Mouse (Mus musculus) midbrain, embryonic 13.5 days (tissue): ENCODE data around the gene Dio3. TPM values are rescaled to one million over a fixed set of nuclear protein-coding genes. Genes with fewer than 3 reads are reported as not detected.

Experiments used
- ATAC-seq: fragments of 200-750 bp; cut with Nextera tagmentation; 2 replicates; pipeline ENCODE4 v1.8.0; 2017; ENCODE audit warnings: mild to moderate bottlenecking, moderate TSS enrichment, moderate library complexity
- H3K27ac ChIP-seq: fragments of 300-500 bp; sonication (generic); 2 replicates; pipeline ENCODE4 v1.5.1; 2015; ENCODE audit warnings: inconsistent platforms, mild to moderate bottlenecking, moderate library complexity
- H3K27me3 ChIP-seq: fragments of 300-500 bp; sonication (generic); 2 replicates; pipeline ENCODE4 v1.6.1; 2015; ENCODE audit warnings: mild to moderate bottlenecking, inconsistent platforms
- H3K36me3 ChIP-seq: fragments of 300-500 bp; sonication (generic); 2 replicates; pipeline ENCODE4 v1.6.1; 2015; ENCODE audit warnings: mild to moderate bottlenecking, inconsistent platforms
- H3K4me1 ChIP-seq: fragments of 300-500 bp; sonication (generic); replicated peaks from 2 replicates; pipeline ENCODE4 v1.6.1; 2015; ENCODE audit warnings: inconsistent platforms
- H3K4me2 ChIP-seq: fragments of 300-500 bp; sonication (generic); replicated peaks from 2 replicates; pipeline ENCODE4 v1.6.1; 2015; ENCODE audit warnings: moderate library complexity, mild to moderate bottlenecking, inconsistent platforms
- H3K4me3 ChIP-seq: fragments of 300-500 bp; sonication (generic); replicated peaks from 2 replicates; pipeline ENCODE4 v1.5.1; 2015; ENCODE audit warnings: mild to moderate bottlenecking, inconsistent platforms
- H3K9ac ChIP-seq: fragments of 300-500 bp; sonication (generic); replicated peaks from 2 replicates; pipeline ENCODE4 v1.6.1; 2015; ENCODE audit warnings: mild to moderate bottlenecking, inconsistent platforms
- H3K9me3 ChIP-seq: fragments of 300-500 bp; sonication (generic); 2 replicates; pipeline ENCODE4 v1.6.1; 2016; ENCODE audit warnings: mild to moderate bottlenecking, inconsistent platforms
- WGBS: fragments of 180-500 bp; shearing (Covaris S2); methylation state at CpG from one replicate; pipeline ENCODE4 v1.1.7; 2015; 5-methylcytosine and 5-hydroxymethylcytosine counted together
- polyA plus RNA-seq: library from polyadenylated mRNA; unstranded; fragments of >200 nt; fragmentation: Nextera tagmentation; extraction: Ambion mirVana; gene quantifications from 2 replicates; pipeline ENCODE4 v1.2.1, GENCODE M21; 2015

Dio3 gene
- polyA plus RNA-seq, 1 experiment from 2014 or later = 1.8 TPM

DNA sequence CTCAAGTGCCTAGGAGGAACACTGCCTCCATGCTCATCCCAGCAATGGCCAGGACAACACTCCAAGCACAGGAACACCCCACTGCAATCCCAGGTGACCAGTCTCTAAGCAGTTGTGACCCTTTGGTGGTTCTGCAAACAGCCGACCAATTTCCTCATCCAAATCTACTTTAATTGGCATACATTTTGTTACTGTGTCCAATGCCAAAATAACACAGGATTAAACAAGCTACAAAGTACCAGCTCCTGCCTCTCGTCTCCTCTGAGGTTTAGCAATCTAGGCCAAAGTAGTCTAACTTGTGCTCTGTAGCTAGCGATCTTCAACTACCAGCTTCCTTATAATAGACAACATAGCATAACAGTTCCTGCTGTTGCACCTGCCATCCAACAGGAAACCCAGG lies 10.6 kb upstream of the Dio3 start:
- no peak for ATAC-seq
- no peak overlapping the region for H3K4me3 ChIP-seq
- H3K4me1 ChIP-seq = no peaks in the 10 kb centered on the region
- H3K4me2 ChIP-seq = no peak overlapping the region
- H3K27me3 ChIP-seq = peaks cover 8% of the 10 kb centered on the region; the same call in 1 of the 2 replicates
- H3K27ac ChIP-seq = no peak overlapping the region
- H3K36me3 ChIP-seq = no peaks in the 10 kb centered on the region
- H3K9ac ChIP-seq = no peak overlapping the region
- no peaks in the 10 kb centered on the region for H3K9me3 ChIP-seq
- WGBS = 84% methylated on average over 3 of the region's 3 CpGs

DNA sequence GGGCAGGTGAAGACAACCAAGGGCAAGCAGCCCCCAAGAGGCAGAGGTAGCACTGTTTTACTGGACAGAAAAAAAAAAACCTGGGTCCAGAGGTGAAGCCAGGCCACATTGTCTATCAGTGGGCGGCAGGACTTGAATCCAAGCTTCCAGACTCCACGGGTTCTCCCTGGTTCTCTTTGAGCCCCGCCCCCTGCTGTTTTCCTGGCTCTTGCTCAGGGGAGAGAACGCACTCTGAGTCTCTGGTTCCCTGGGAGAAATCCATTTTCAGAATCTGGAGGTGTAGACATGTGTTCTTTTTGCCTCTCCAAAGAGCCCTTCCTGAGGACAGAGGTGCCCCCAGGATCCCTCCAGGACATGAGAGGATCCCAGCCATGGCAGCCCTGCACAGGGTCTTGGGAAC lies 9.2 kb upstream of the Dio3 start:
- ATAC-seq = no peak
- Histone ChIP-seq H3K4me3 (no peak overlapping the region), H3K27ac (no peak overlapping the region), H3K4me2 (no peak overlapping the region), H3K9ac (no peak overlapping the region), H3K9me3 (no peaks in the 10 kb centered on the region), H3K27me3 (peaks cover 18% of the 10 kb centered on the region), H3K4me1 (no peaks in the 10 kb centered on the region), H3K36me3 (no peaks in the 10 kb centered on the region)
- 76% methylated on average over 4 of the region's 4 CpGs for WGBS

DNA sequence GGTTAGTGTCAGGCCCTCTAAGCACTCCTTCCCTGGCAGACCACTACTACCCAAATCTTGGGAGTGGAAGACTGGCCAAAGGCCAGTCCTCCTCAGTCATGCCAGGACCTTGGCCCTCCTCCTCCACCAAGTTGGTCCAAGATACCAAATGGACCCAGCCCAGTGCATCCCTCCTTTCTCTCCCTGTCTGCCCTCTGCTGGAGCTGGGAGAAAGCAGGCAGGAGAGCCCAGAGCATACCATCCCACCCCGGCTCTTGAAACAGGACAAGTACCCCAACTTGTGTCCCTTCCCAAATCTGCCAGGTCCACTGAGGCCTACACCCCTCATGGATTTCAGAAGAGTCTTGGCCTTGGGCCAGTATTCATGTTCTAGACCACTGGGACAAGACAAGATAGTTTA lies 2.8 kb upstream of the Dio3 start:
- no peak for ATAC-seq
- no peak overlapping the region for H3K27ac ChIP-seq
- H3K4me2 ChIP-seq = no peak overlapping the region
- no peak overlapping the region for H3K9ac ChIP-seq
- H3K4me1 ChIP-seq = peaks cover 18% of the 10 kb centered on the region
- no peaks in the 10 kb centered on the region for H3K9me3 ChIP-seq
- H3K4me3 ChIP-seq = no peak overlapping the region
- no peaks in the 10 kb centered on the region for H3K36me3 ChIP-seq
- WGBS = 71% methylated on average over 1 of the region's 1 CpGs
- peaks cover 76% of the 10 kb centered on the region for H3K27me3 ChIP-seq

GRCm38 (mm10) chr12:110277259-110277964 lies 1.5 kb upstream of the Dio3 start:
- H3K4me1 ChIP-seq = peaks cover 29% of the 10 kb centered on the region
- no peak overlapping the region for H3K27ac ChIP-seq
- peaks cover 88% of the 10 kb centered on the region for H3K27me3 ChIP-seq
- no peak for ATAC-seq
- no peaks in the 10 kb centered on the region for H3K9me3 ChIP-seq
- H3K36me3 ChIP-seq = no peaks in the 10 kb centered on the region
- peak overlapping the region; percentile 45 for H3K4me3 ChIP-seq
- 2% methylated on average over 33 of the region's 33 CpGs for WGBS
- H3K9ac ChIP-seq = no peak overlapping the region
- peak overlapping the region; percentile 64 for H3K4me2 ChIP-seq

GRCm38 (mm10) chr12:110277965-110278307 lies 932 bp upstream of the Dio3 start:
- peaks cover 92% of the 10 kb centered on the region for H3K27me3 ChIP-seq
- H3K4me2 ChIP-seq = peak overlapping the region; percentile 64
- H3K9ac ChIP-seq = no peak overlapping the region
- H3K4me1 ChIP-seq = peaks cover 29% of the 10 kb centered on the region
- H3K4me3 ChIP-seq = peak overlapping the region; percentile 45
- H3K36me3 ChIP-seq = no peaks in the 10 kb centered on the region
- under 1% methylated on average over 39 of the region's 58 CpGs for WGBS
- ATAC-seq = peak; percentile 38; the same call in 1 of the 2 replicates
- H3K27ac ChIP-seq = no peak overlapping the region
- no peaks in the 10 kb centered on the region for H3K9me3 ChIP-seq

DNA sequence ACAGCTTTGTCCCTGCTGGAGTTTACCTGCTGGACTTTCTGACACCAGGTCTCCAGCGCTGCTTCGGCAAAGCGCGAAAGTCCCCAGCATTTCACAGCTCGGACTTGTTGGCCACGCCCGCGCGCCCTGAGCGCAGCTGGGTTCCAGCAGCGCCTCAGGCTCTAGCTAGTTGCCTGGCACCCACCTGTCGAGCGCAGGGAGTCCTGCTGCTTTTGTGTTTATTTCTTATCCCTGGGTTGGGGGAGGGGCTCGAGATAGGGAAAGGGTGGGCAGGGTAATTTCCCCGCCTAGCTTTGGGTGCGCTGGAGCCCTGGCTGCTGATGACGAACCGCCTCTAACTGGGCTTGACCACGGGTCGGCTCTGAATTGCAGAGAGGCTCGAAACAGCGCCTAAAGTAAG lies 1.5 kb downstream of the Dio3 start:
- Histone ChIP-seq H3K9ac (no peak overlapping the region), H3K36me3 (no peaks in the 10 kb centered on the region), H3K4me1 (peaks cover 29% of the 10 kb centered on the region), H3K27ac (no peak overlapping the region), H3K9me3 (no peaks in the 10 kb centered on the region), H3K4me3 (no peak overlapping the region), H3K27me3 (peaks cover 100% of the 10 kb centered on the region), H3K4me2 (no peak overlapping the region)
- ATAC-seq = no peak
- WGBS = 2% methylated on average over 22 of the region's 22 CpGs

DNA sequence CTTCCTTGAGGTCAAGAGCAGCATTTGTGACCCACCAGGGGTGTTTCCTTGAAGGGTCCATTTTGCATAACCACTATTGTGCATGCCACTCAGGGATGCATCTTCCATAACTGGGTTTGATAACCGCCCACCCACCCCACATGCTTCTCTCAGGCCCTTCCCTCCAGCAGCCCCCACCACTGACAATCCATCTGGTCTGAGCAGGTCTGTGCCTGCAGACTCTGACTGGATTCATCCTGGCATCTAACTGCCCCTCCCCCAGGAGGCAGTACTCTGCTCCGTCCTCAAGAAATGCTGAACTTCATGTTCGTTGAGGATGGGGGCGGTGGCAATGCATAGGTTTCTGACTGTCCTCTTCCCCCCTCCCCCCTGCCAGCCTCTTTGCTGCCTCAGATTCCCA lies 4.9 kb downstream of the Dio3 start:
- ATAC-seq = no peak
- no peaks in the 10 kb centered on the region for H3K9me3 ChIP-seq
- no peak overlapping the region for H3K27ac ChIP-seq
- H3K4me1 ChIP-seq = peaks cover 16% of the 10 kb centered on the region
- H3K4me3 ChIP-seq = no peak overlapping the region
- 12% methylated on average over 4 of the region's 4 CpGs for WGBS
- H3K27me3 ChIP-seq = peaks cover 72% of the 10 kb centered on the region
- no peak overlapping the region for H3K4me2 ChIP-seq
- H3K9ac ChIP-seq = no peak overlapping the region
- no peaks in the 10 kb centered on the region for H3K36me3 ChIP-seq

GRCm38 (mm10) chr12:110292816-110293215 lies 13.9 kb downstream of the Dio3 start:
- WGBS = 82% methylated on average over 5 of the region's 5 CpGs
- no peaks in the 10 kb centered on the region for H3K4me1 ChIP-seq
- ATAC-seq = no peak

GRCm38 (mm10) chr12:110294891-110295290 lies 16.0 kb downstream of the Dio3 start:
- H3K4me3 ChIP-seq = no peak overlapping the region
- H3K9ac ChIP-seq = no peak overlapping the region
- ATAC-seq = no peak
- H3K4me2 ChIP-seq = no peak overlapping the region
- H3K27me3 ChIP-seq = peaks cover 4% of the 10 kb centered on the region; the same call in 1 of the 2 replicates
- no peaks in the 10 kb centered on the region for H3K36me3 ChIP-seq
- WGBS = 80% methylated on average over 16 of the region's 16 CpGs
- no peaks in the 10 kb centered on the region for H3K4me1 ChIP-seq
- H3K27ac ChIP-seq = no peak overlapping the region
- H3K9me3 ChIP-seq = no peaks in the 10 kb centered on the region

More at GRCm38 (mm10) chr12:110292816-110293215, 13.9 kb downstream of the Dio3 start:
- Histone ChIP-seq H3K36me3 (no peaks in the 10 kb centered on the region), H3K9ac (no peak overlapping the region), H3K27me3 (peaks cover 4% of the 10 kb centered on the region; the same call in 1 of the 2 replicates), H3K27ac (no peak overlapping the region), H3K4me3 (no peak overlapping the region), H3K9me3 (no peaks in the 10 kb centered on the region), H3K4me2 (no peak overlapping the region)

DNA sequence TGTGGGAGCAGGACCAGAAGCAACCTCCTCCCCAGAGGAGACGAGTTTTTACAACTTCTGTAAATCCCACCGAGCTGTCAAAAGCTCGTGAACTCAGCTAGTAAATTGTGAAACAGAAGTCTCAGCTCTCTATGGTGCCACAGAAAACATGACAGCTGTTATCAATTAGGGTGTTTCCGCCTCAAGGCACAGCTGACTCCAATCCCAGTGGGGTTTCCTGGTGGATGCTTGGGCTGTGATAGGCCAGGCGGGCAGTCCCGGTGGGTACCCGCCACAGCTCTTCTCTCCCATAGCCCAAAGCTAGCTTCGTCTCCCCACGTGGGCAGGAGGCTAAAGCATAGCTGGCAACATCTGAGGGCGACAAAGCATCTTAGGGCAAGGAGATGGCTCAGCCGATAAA lies 19.8 kb downstream of the Dio3 start:
- H3K9ac ChIP-seq = no peak overlapping the region
- no peaks in the 10 kb centered on the region for H3K27me3 ChIP-seq
- no peaks in the 10 kb centered on the region for H3K9me3 ChIP-seq
- WGBS = 56% methylated on average over 11 of the region's 11 CpGs
- H3K4me1 ChIP-seq = no peaks in the 10 kb centered on the region
- H3K36me3 ChIP-seq = no peaks in the 10 kb centered on the region
- ATAC-seq = no peak
- H3K4me3 ChIP-seq = no peak overlapping the region
- H3K4me2 ChIP-seq = no peak overlapping the region
- H3K27ac ChIP-seq = no peak overlapping the region

GRCm38 (mm10) chr12:110319696-110320095 lies 40.8 kb downstream of the Dio3 start:
- Histone ChIP-seq H3K9me3 (no peaks in the 10 kb centered on the region), H3K36me3 (no peaks in the 10 kb centered on the region)
- ATAC-seq = no peak

More at GRCm38 (mm10) chr12:110319696-110320095, 40.8 kb downstream of the Dio3 start:
- H3K9ac ChIP-seq = no peak overlapping the region
- no peaks in the 10 kb centered on the region for H3K27me3 ChIP-seq
- WGBS = 94% methylated on average over 27 of the region's 27 CpGs
- no peaks in the 10 kb centered on the region for H3K4me1 ChIP-seq
- H3K27ac ChIP-seq = no peak overlapping the region
- H3K4me3 ChIP-seq = no peak overlapping the region
- H3K4me2 ChIP-seq = no peak overlapping the region
